Mouse (Mus musculus) adrenal gland, adult 18-20 months (tissue): ENCODE data around the gene Morn1. TPM values are rescaled to one million over a fixed set of nuclear protein-coding genes. Genes with fewer than 3 reads are reported as not detected.

Experiments used
- DNase-seq, 2 experiments: peaks; one replicate each; pipeline ENCODE4 v3.0.0; 2021 to 2022; ENCODE audit warnings: low spot score in 2 of 2
- total RNA-seq, 2 experiments: library from RNA; stranded (reverse); gene quantifications; 1 replicate in 1 of 2; 2 replicates in 1 of 2; pipeline ENCODE4 v1.2.3; 2021

Morn1 gene
- total RNA-seq, 2 experiments from 2014 or later: 6.6 to 9.8 TPM

DNA sequence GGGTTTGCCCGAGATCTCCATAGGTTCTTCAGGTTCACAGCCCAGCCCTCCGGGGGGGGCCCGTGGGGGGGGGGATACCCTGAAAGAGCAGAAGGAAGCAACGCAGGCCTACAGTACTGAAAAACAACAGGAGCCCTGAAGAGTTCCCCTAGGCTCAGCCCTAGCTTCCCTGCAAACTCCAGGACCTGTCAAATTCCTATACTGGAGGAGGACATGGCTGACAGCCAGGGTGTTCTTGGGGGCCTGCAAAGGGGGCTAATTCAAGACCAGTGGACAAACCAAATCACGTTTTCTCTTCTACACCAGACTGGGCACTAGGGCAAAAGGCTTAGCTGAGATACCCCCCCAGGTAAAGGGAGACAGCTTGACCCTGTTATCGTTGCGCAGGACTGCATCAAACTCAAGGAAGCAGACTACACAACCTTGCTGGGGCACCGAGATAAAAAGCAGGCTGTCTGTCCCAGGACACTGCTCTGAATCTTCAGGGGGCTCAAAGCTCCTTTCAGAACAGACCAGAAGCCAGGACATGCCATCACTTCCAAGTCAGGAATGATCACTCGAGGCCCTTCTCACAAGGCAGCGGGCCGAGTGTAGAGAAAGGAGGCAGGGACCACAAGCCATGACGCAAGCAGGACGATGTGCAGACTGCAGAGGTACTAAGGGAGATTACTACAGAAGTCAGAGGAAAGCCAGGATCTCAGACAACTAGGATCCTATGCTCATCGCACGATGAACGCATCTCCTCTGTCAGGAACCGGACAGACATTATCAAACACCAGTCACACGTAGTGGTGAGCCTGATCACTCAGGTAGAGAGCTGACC, 98.1 kb downstream of the Morn1 start:
- DNase-seq: no peak

DNA sequence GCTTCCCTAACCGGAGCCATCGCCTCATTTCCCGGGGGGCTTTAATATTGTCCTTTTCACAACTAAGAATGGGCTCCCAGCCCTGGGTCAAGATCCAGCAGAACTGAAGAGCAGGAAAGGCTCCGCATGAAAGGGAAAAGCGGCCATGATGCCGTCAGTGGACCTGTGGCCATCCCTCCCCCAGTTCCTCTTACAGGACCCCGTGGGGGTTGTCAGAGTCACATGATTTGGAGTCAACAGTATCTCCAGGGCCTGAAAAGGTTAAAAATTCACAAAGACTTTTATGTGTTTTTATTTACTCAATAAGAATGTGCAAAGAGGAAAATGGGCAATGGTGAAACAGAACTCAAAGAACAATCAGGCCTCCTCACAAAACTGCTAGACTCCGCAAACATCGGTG, 99.5 kb downstream of the Morn1 start:
- DNase-seq: no peak

- no peak for DNase-seq
These were observed 100.9 kb downstream of the Morn1 start for GRCm38 (mm10) chr4:155187192-155187674.

DNA sequence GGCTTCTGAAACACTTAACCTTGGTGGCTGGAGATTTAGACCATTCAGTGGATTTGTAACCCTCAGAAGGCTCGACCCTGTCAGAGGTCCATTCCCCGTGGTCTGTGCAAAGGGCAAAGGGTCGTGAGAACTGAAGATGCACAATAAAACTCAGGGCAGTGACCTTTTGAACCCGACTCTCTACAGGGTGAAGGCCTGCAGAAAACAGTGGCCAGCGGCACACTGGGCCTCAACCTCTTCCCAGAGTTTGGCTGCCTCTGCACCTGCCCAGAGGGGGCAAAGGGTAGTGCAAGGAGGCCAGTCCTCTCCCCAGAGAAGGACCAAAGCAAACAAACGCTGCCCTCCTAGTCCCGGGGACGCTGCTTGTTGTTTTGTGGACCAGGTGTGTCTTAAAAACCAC, 102.0 kb downstream of the Morn1 start:
- DNase-seq: no peak

GRCm38 (mm10) chr4:155188803-155189202, 102.4 kb downstream of the Morn1 start:
- DNase-seq: no peak

GRCm38 (mm10) chr4:155189711-155190139, 103.3 kb downstream of the Morn1 start:
- no peak for DNase-seq

DNA sequence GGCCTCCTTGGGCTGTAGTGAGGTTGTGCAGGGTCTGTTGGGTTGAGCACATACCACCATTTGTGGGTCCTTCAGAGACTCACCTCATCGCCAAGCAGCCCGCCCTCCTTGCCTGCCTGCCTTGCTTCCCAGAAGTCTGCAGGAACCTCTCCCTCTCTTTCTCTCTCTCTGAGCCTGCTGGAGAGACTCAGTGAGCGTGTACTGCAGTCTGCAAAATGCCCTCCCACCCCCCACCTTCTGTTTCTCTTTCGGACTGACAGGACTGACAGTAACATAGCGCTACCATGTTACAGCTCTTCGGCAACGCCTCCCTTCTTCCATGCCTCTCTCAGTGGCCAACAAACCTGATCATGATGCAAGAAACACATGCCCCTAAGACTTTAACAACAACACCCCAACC, 103.9 kb downstream of the Morn1 start:
- DNase-seq: no peak

Other genes starting within 250 kb of the Morn1 start
- gene Ttc34, start 249.1 kb upstream of the Morn1 start, total RNA-seq: under 1 TPM in 1 of 2 experiments, not detected in 1; 0.20 TPM
- 1 to 10 TPM in 1 of 2 experiments, under 1 TPM in 1; 0.19 to 3.8 TPM for gene Mmel1, start 217.0 kb upstream of the Morn1 start, total RNA-seq
- 100 to 1,000 TPM in 1 of 2 experiments, 10 to 100 TPM in 1; 15.5 to 104 TPM for gene Fam213b, start 187.4 kb upstream of the Morn1 start, total RNA-seq
- gene Tnfrsf14, start 158.0 kb upstream of the Morn1 start, total RNA-seq: 1 to 10 TPM; 6.4 to 8.4 TPM
- gene Hes5, start 125.7 kb upstream of the Morn1 start, total RNA-seq: not detected
- 10 to 100 TPM; 28.3 to 31.9 TPM for gene Pank4, start 122.5 kb upstream of the Morn1 start, total RNA-seq
- gene Plch2, start 29.8 kb upstream of the Morn1 start, total RNA-seq: under 1 TPM; 0.33 to 0.35 TPM
- 10 to 100 TPM; 18.2 to 20.3 TPM for gene Pex10, start 19.6 kb upstream of the Morn1 start, total RNA-seq
- 100 to 1,000 TPM in 1 of 2 experiments, 10 to 100 TPM in 1; 95.4 to 109 TPM for gene Rer1, start 195 bp upstream of the Morn1 start, total RNA-seq
- 10 to 100 TPM; 47.5 to 60.6 TPM for gene Ski, start 136.0 kb downstream of the Morn1 start, total RNA-seq
- 10 to 100 TPM; 46.6 to 54.5 TPM for gene Faap20, start 163.2 kb downstream of the Morn1 start, total RNA-seq